Mouse (Mus musculus) limb, embryonic 11.5 days (tissue): ENCODE measurements around the gene Nek5. TPM values are rescaled to one million over a fixed set of nuclear protein-coding genes. Genes with fewer than 3 reads are reported as not detected.
A peak's percentile ranks its signal among the peaks of the same experiment; 100 is the strongest.

Experiments
- ATAC-seq: fragments of 200-750 bp; cut with Nextera tagmentation; 2 replicates; pipeline ENCODE4 v1.8.0; 2017; ENCODE audit warnings: low read depth; ENCODE audit not compliant: insufficient number of reproducible peaks, low FRiP score, low TSS enrichment
- DNase-seq: peaks from one replicate; pipeline ENCODE4 v3.0.0-alpha.2; 2015; ENCODE audit warnings: low spot score
- H3K27ac ChIP-seq: fragments of 300-500 bp; sonication (generic); replicated peaks from 2 replicates; pipeline ENCODE4 v1.5.1; 2014; ENCODE audit warnings: low read depth, mild to moderate bottlenecking, low read length
- H3K27me3 ChIP-seq: fragments of 300-500 bp; sonication (generic); 2 replicates; pipeline ENCODE4 v1.6.1; 2014; ENCODE audit warnings: mild to moderate bottlenecking, low read length, mixed read lengths; ENCODE audit not compliant: control insufficient read depth, insufficient read depth
- H3K36me3 ChIP-seq: fragments of 300-500 bp; sonication (generic); 2 replicates; pipeline ENCODE4 v1.6.1; 2014; ENCODE audit warnings: mild to moderate bottlenecking, low read length, moderate library complexity, mixed read lengths; ENCODE audit not compliant: control insufficient read depth, insufficient read depth
- H3K4me1 ChIP-seq: fragments of 300-500 bp; sonication (generic); 2 replicates; pipeline ENCODE4 v1.6.1; 2014; ENCODE audit warnings: low read length, mixed read lengths; ENCODE audit not compliant: control insufficient read depth, insufficient read depth
- H3K4me2 ChIP-seq: fragments of 300-500 bp; sonication (generic); 2 replicates; pipeline ENCODE4 v1.6.1; 2014; ENCODE audit warnings: low read depth, mild to moderate bottlenecking, moderate library complexity; ENCODE audit not compliant: severe bottlenecking
- H3K4me3 ChIP-seq: fragments of 300-500 bp; sonication (generic); 2 replicates; pipeline ENCODE4 v1.5.1; 2014; ENCODE audit warnings: low read depth, low read length
- H3K9ac ChIP-seq: fragments of 300-500 bp; sonication (generic); 2 replicates; pipeline ENCODE4 v1.6.1; 2014; ENCODE audit warnings: mild to moderate bottlenecking, low read length
- H3K9me3 ChIP-seq: fragments of 300-500 bp; sonication (generic); 2 replicates; pipeline ENCODE4 v1.6.1; 2016; ENCODE audit warnings: low read length; ENCODE audit not compliant: control insufficient read depth
- WGBS: fragments of 180-500 bp; shearing (Covaris S2); extraction: QIAGEN DNeasy Blood & Tissue Kit; methylation state at CpG from one replicate; pipeline ENCODE4 v1.1.7; 2014; 5-methylcytosine and 5-hydroxymethylcytosine counted together
- polyA plus RNA-seq: library from polyadenylated mRNA; unstranded; fragments of >200 nt; fragmentation: Nextera tagmentation; extraction: Ambion mirVana; gene quantifications from 2 replicates; pipeline ENCODE4 v1.2.1, GENCODE M21; 2014

The Nek5 gene
- not detected in 2 replicates for polyA plus RNA-seq

GRCm38 (mm10) chr8:22124220-22125152 is at the start of gene Nek5:
Gene Nek5, minus strand, starts transcription at chr8:22125053.
- WGBS, result 3% methylated on average over 29 of the region's 29 CpGs
- DNase-seq (peak; percentile 75), ATAC-seq (peak; percentile 85)
- Histone ChIP-seq H3K4me1 (no peaks in the 10 kb centered on the region), H3K27ac (no peak within 1 kb of the TSS), H3K9me3 (no peaks in the 10 kb centered on the region), H3K9ac (no peak within 1 kb of the TSS), H3K4me2 (peak within 1 kb of the TSS; percentile 71), H3K27me3 (no peaks in the 10 kb centered on the region), H3K4me3 (peak within 1 kb of the TSS; percentile 47), H3K36me3 (no peaks in the 10 kb centered on the region)

GRCm38 (mm10) chr8:22169167-22169566 is 44.3 kb upstream of the Nek5 start:
- 89% methylated on average over 5 of the region's 5 CpGs for WGBS
- no peak for ATAC-seq
- Histone ChIP-seq H3K9me3 (no peaks in the 10 kb centered on the region), H3K27me3 (no peaks in the 10 kb centered on the region), H3K4me1 (no peaks in the 10 kb centered on the region), H3K4me2 (no peak overlapping the region), H3K4me3 (no peak overlapping the region), H3K36me3 (no peaks in the 10 kb centered on the region), H3K9ac (no peak overlapping the region), H3K27ac (no peak overlapping the region)
- DNase-seq, result no peak

DNA sequence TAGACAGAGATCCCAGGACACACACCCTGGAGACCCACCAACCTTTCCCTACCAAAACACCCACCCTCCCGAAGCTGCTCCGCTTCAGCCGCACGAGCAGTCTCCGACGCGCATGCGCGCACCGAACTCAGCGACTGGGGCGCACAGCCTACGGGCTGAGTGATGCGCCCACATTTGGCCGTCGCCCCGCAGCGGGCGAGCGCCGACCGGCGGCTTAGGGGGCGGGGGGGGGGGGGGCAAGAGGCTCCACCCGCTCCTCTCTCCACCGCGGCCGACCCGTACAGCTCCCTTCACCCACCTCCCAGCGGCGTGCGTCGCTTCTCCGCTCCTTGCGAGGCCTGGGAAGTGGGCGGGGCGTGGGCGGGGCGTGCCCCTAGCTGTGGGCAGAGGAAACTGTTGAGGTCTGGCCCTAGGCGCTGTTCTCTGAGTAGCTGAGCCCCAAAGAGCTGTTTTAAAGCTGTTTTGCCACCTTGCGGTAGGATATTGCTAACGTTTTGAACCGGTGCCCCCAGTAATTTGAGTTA is 41.3 kb upstream of the Nek5 start, which contains the start of gene Nek3:
Gene Nek3, minus strand, starts transcription at position 356 of the 524 bp plus-strand sequence.
- DNase-seq (peak; percentile 94), ATAC-seq (peak; percentile 99)
- Histone ChIP-seq H3K4me3 (peak within 1 kb of the TSS; percentile 54), H3K4me1 (no peaks in the 10 kb centered on the region), H3K9me3 (no peaks in the 10 kb centered on the region), H3K27me3 (no peaks in the 10 kb centered on the region), H3K9ac (peak within 1 kb of the TSS; percentile 60), H3K4me2 (peak within 1 kb of the TSS; percentile 39), H3K27ac (0 out of 2 replicates have a peak within 1 kb of the TSS, but pooled peaks have one; percentile 36), H3K36me3 (no peaks in the 10 kb centered on the region)
- WGBS, result 0% methylated on average over 36 of the region's 43 CpGs

DNA sequence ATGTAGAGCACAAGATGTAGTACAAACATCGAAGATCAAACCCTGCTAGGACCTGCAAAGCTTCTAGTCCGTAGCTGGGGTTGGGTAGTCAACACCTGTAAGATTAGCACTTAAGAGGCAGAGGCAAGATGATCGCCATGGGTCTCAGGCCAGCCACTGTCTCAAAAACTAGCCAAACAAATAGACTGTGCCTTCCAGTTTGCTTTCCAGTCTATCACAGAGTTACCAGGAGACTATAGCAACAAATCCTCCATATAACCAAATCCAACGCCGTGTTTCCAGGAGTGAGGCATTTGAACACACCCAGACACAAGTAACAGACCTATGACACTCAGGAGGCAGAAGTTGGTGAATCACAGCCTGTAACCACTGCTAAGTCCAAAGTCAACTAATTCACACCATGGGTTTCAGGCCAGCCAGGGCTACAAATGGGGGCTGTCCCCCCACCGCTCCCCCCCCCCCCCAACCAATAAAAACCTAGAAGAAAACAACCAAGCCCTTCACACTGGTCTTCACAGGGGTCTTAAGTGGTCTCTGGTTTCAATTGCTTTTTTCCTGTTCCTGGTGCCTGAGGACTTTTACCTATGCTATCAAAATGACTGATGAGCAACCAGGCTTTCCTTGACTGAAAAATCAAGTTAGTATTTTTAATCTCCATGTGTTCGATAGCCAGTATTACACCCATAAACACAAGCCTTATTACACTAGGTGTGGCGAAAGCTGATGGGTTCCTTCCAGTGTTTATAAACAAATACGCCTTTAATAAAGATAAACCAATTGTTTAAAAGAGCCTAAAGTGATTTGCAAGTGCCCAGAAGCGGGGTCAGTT is 40.6 kb upstream of the Nek5 start:
- no peak overlapping the region for H3K27ac ChIP-seq
- peak overlapping the region; percentile 39 for H3K4me2 ChIP-seq
- no peaks in the 10 kb centered on the region for H3K9me3 ChIP-seq
- no peaks in the 10 kb centered on the region for H3K4me1 ChIP-seq
- DNase-seq (no peak), ATAC-seq (peak; percentile 19)
- no peaks in the 10 kb centered on the region for H3K36me3 ChIP-seq
- no peaks in the 10 kb centered on the region for H3K27me3 ChIP-seq
- WGBS, result 46% methylated on average over 10 of the region's 10 CpGs
- H3K9ac ChIP-seq, result peak overlapping the region; percentile 60
- H3K4me3 ChIP-seq, result peak overlapping the region; percentile 54

DNA sequence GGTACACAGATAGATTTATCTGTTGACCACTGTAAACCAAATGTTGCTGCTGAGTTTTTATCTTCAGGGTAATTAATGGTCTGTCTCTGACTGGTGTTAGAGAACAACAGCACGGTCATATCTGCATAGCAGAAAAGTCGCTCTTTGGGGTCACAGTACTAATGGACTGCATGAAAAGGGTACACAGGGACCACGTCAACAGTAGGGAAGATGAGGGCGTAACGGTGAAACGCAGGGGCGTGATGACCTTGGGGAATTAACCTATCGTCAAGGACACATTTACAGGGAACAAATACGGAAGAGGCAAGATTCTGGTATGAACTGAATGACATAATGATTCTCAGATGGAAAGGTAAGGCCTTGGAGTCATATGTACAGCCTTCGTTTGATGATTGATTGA is 39.6 kb upstream of the Nek5 start:
- Histone ChIP-seq H3K27ac (no peak overlapping the region), H3K36me3 (no peaks in the 10 kb centered on the region), H3K4me1 (no peaks in the 10 kb centered on the region), H3K9me3 (no peaks in the 10 kb centered on the region), H3K9ac (no peak overlapping the region), H3K27me3 (no peaks in the 10 kb centered on the region), H3K4me2 (no peak overlapping the region), H3K4me3 (no peak overlapping the region)
- DNase-seq (no peak), ATAC-seq (no peak)
- WGBS, result 88% methylated on average over 10 of the region's 10 CpGs

- no peak overlapping the region for H3K27ac ChIP-seq
- H3K9ac ChIP-seq, result no peak overlapping the region
- 75% methylated on average over 8 of the region's 8 CpGs for WGBS
- no peaks in the 10 kb centered on the region for H3K27me3 ChIP-seq
- no peaks in the 10 kb centered on the region for H3K4me1 ChIP-seq
- no peaks in the 10 kb centered on the region for H3K36me3 ChIP-seq
- H3K4me3 ChIP-seq, result no peak overlapping the region
- H3K4me2 ChIP-seq, result no peak overlapping the region
- no peaks in the 10 kb centered on the region for H3K9me3 ChIP-seq
- no peak for DNase-seq
- ATAC-seq, result no peak
Observed at GRCm38 (mm10) chr8:22162206-22162605, 37.4 kb upstream of the Nek5 start.

- Histone ChIP-seq H3K4me3 (no peak overlapping the region), H3K36me3 (no peaks in the 10 kb centered on the region), H3K27me3 (no peaks in the 10 kb centered on the region), H3K9ac (no peak overlapping the region), H3K4me1 (no peaks in the 10 kb centered on the region), H3K27ac (no peak overlapping the region), H3K4me2 (no peak overlapping the region), H3K9me3 (no peaks in the 10 kb centered on the region)
- no peak for DNase-seq
- no peak for ATAC-seq
- 92% methylated on average over 3 of the region's 3 CpGs for WGBS
Observed at GRCm38 (mm10) chr8:22150345-22150663, 25.5 kb upstream of the Nek5 start.

- Histone ChIP-seq H3K36me3 (no peaks in the 10 kb centered on the region), H3K4me2 (no peak overlapping the region), H3K4me3 (no peak overlapping the region), H3K4me1 (no peaks in the 10 kb centered on the region), H3K9ac (no peak overlapping the region), H3K27me3 (no peaks in the 10 kb centered on the region), H3K27ac (no peak overlapping the region), H3K9me3 (no peaks in the 10 kb centered on the region)
- ATAC-seq, result no peak
- WGBS, result 94% methylated on average over 11 of the region's 11 CpGs
- no peak for DNase-seq
Observed at GRCm38 (mm10) chr8:22149643-22150344, 24.9 kb upstream of the Nek5 start.
